Mouse (Mus musculus): ENCODE results near the gene Cbarp. TPM values are rescaled to one million over a fixed set of nuclear protein-coding genes. Genes with fewer than 3 reads are reported as not detected.

The Cbarp gene
- polyA plus RNA-seq, 1 experiment from 2014 or later: 8.5 TPM

DNA sequence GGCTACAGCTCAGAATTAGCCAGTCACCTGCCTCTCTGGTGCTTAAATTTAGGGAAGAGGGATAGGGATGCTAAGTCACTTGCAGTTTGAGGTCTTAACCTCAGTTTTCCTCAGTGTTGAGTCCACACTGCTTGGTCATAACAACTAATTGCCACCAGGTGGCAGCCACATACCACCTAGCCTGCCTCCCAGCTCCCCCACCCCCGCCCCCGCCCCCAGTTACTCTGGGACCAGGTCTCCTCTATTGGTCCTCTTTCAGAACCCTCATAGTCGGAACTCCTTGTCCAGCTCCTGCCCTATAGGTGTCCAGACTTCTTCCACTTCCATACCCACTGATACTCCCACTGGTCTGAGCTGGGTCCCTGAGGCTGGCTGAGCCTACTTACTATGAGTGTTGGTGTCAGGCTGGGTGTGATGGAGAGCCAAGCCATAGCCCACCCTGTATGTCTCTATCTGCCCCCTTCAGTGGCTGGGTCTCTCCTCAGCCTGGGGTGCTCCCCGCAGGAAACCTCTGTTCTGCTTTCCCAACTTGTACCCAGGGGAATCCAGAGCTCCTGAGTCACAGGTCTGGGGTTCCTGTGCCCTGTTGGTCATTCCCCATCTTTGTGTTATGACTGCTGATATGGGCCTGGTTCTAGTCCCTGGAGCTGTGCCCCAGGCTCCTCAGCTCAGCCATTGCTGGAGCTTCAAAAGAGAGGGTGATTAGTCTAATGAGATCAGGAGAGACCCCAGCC lies 35.1 kb upstream of the Cbarp start:
- Histone ChIP-seq H3K27me3 (replicated peaks; ENCODE audit: low read depth, poor library complexity, severe bottlenecking) (no peaks in the 10 kb centered on the region), H3K36me3 (replicated peaks) (peaks cover 19% of the 10 kb centered on the region), H3K4me1 (peaks cover 66% of the 10 kb centered on the region), H3K4me3 (peak overlapping the region; percentile 11; the same call in 1 of the 2 replicates), H3K9me3 (no peaks in the 10 kb centered on the region), H3K27ac (replicated peaks) (0 out of 2 replicates have a peak overlapping the region, but pooled peaks have one; percentile 5)
- peak; percentile 78 for DNase-seq (ENCODE audit: low spot score)
- WGBS: 20% methylated on average over 4 of the region's 4 CpGs

DNA sequence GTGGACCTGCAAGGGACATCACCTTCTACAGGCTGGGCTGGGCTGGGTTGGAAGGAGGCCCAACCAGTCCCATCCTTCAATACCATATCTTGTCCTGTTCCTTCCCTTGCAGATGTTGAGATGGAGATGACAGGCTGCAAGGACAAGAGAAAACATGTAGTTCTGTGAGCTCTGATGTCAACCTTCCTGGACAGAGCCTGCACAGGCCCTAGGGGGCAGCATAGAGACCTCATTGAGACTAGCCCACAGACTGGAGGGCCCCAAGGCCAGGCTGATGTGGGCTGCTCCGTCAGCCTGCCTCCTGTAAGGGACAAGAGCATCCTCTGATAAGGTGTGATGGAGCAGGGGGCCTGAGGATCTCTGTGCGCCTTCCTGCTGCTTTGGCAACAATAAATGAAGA lies 34.1 kb upstream of the Cbarp start:
- DNase-seq (ENCODE audit: low spot score): peak; percentile 70
- Histone ChIP-seq H3K27me3 (replicated peaks; ENCODE audit: low read depth, poor library complexity, severe bottlenecking) (no peaks in the 10 kb centered on the region), H3K4me3 (no peak overlapping the region), H3K36me3 (replicated peaks) (peaks cover 29% of the 10 kb centered on the region), H3K4me1 (peaks cover 66% of the 10 kb centered on the region), H3K9me3 (no peaks in the 10 kb centered on the region), H3K27ac (replicated peaks) (no peak overlapping the region)
- 57% methylated on average over 2 of the region's 2 CpGs for WGBS

DNA sequence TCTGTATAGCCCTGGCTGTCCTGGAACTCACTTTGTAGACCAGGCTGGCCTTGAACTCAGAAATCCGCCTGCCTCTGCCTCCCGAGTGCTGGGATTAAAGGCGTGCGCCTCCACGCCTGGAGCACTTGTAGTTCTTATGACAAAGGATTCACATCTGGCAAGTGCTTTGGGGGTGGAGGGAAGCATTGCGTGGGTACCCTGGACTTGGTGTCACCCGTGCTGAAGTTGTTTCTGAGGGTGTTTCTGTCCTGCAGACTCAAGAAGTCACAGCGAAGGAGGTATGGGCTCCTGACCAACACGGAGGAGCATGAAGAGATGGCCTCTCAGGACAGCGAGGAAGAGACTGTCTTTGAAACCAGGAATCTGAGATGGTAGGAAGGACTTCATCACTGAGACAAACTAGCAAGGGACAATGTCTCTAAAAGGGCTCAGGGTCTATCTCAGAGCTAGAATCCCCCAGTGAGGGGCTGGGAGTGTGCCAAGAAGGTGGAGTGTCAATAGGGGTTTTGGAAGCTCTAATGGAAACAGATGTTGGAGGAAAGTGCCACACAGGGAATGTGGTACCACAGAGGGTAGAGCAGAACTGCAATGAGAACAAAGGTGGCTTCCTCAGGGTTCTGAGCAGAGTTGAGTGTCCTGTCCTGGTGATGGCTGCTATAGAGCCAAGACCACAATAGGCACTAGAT lies 33.5 kb upstream of the Cbarp start:
- no peak overlapping the region for H3K4me3 ChIP-seq
- no peaks in the 10 kb centered on the region for H3K27me3 ChIP-seq (replicated peaks; ENCODE audit: low read depth, poor library complexity, severe bottlenecking)
- DNase-seq (ENCODE audit: low spot score): no peak
- peaks cover 68% of the 10 kb centered on the region for H3K4me1 ChIP-seq
- H3K36me3 ChIP-seq (replicated peaks): peaks cover 35% of the 10 kb centered on the region
- no peaks in the 10 kb centered on the region for H3K9me3 ChIP-seq
- 86% methylated on average over 10 of the region's 10 CpGs for WGBS
- no peak overlapping the region for H3K27ac ChIP-seq (replicated peaks)

DNA sequence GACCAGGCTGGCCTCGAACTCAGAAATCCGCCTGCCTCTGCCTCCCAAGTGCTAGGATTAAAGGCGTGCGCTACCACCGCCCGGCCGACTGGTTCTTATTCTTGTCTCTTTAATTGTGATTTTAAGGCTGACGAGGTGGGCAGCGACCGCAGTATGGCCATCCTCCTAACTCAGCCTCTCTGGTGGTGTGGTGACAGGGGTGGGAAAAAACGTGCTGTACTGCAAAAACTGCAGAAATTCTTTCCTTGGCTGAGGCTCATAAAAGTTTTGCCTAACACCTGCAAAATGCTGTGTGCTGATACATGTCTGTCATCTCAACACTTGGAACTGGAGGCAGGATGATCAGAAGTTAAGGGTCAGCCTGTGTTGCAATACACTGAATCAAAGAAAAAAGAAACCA lies 32.7 kb upstream of the Cbarp start:
- no peak for DNase-seq (ENCODE audit: low spot score)
- 12% methylated on average over 11 of the region's 11 CpGs for WGBS
- Histone ChIP-seq H3K4me1 (peaks cover 74% of the 10 kb centered on the region), H3K27ac (replicated peaks) (peak overlapping the region; percentile 87), H3K27me3 (replicated peaks; ENCODE audit: low read depth, poor library complexity, severe bottlenecking) (no peaks in the 10 kb centered on the region), H3K4me3 (peak overlapping the region; percentile 67), H3K9me3 (no peaks in the 10 kb centered on the region), H3K36me3 (replicated peaks) (peaks cover 39% of the 10 kb centered on the region)

DNA sequence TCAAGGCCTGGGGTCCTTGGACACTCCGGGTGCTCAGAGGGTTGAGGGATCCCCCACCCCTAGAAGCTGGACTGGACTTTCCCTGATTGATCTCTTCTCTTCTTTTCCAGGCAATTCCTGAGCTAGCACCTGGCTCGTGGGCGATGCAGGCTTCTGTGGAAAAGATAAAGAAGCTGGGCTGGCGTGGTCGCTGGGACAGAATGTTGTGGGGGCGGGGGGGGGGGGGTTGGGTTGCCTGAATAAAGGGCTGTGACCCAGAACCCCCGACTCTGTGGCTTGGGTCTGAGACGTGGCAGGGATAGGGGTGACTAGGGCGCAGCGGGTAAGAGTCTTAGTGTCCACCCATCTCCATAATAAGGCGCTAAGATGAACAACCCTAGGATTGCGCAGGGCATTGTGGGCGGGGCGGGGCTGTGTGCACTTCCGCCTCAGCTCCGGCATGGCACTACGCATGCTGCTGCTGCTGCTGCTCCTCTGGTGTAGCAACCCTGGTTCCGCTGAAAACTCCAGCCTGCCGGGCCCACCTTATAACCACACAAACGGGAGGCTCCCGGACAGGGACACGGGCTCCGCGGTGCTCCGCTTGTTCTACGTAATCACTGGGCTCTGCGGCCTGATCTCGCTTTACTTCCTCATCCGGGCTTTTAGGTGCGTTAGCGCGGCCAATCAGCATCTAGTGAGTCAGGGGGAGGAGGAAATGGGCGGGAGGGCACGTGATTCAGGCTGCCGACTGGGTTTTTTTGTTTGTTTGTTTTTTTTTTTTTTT lies 32.1 kb upstream of the Cbarp start, which contains the start of gene 1600002K03Rik:
Gene 1600002K03Rik (plus strand): TSS at position 418 of the 766 bp plus-strand sequence.
- WGBS: 10% methylated on average over 35 of the region's 35 CpGs
- peak; percentile 91 for DNase-seq (ENCODE audit: low spot score)
- H3K36me3 ChIP-seq (replicated peaks): peaks cover 39% of the 10 kb centered on the region
- H3K4me3 ChIP-seq: peak within 1 kb of the TSS; percentile 67
- H3K9me3 ChIP-seq: no peaks in the 10 kb centered on the region
- peak within 1 kb of the TSS; percentile 87 for H3K27ac ChIP-seq (replicated peaks)
- peaks cover 72% of the 10 kb centered on the region for H3K4me1 ChIP-seq
- no peaks in the 10 kb centered on the region for H3K27me3 ChIP-seq (replicated peaks; ENCODE audit: low read depth, poor library complexity, severe bottlenecking)

DNA sequence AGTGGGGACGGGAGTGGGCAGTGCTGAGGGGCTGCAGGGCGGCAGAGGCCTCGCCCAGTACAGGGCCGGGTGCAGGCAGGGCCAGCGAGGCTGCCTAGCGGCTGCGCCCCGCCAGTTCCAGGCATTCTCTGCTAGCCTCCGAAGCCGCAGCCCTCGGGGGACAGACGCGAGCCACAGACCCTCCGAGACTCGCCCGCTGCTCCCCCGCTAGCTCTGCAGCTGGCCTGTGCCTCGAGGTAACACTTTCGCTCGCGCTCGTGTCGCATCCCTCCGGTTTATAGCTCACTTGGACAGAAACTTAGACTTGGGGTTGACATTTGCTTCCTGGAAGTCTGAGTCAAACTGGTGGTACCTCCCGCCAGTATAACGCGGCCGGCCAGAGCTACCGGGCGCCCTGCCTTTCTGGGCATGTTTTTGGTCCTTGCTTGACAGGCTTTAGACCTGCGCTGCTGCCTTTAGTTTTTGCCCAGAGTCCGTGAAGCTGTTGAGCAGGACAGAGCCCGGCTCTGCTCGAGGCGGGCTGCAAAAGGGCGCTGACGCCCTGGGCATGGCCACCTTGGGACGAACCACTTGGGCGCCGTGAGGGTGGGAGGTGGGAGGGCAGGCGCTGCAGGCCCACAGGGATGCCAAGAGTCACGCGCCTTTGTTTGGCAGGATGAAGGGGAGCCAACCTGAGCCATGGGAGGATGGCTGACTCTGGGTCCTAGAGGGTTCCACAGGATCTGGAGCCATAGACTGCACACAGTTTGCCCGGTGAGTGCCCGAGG lies 31.3 kb upstream of the Cbarp start:
- DNase-seq (ENCODE audit: low spot score): no peak
- Histone ChIP-seq H3K27ac (replicated peaks) (peak overlapping the region; percentile 87), H3K9me3 (no peaks in the 10 kb centered on the region), H3K36me3 (replicated peaks) (peaks cover 39% of the 10 kb centered on the region), H3K4me3 (peak overlapping the region; percentile 67), H3K4me1 (peaks cover 71% of the 10 kb centered on the region), H3K27me3 (replicated peaks; ENCODE audit: low read depth, poor library complexity, severe bottlenecking) (no peaks in the 10 kb centered on the region)
- 88% methylated on average over 45 of the region's 45 CpGs for WGBS

DNA sequence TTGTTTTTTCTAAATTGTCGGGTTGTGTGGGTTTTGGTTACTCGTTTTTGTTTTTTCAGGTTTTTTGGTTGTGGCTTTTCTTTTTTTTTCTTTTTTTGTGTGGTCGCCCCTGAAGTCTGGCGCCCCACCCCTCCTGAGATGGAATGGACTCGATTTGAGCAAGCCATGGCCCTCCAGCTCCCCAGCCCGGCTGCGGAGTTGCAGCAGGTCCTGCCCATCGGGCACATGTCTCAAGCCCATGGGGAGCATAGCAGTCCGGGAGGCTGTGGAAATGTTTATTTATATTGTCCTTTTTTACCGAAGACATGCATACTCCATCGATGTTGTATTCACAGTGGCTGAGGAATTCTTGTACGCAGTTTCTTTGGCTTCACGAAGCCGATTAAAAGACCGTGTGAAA lies 30.6 kb upstream of the Cbarp start:
- H3K27ac ChIP-seq (replicated peaks): no peak overlapping the region
- peaks cover 39% of the 10 kb centered on the region for H3K36me3 ChIP-seq (replicated peaks)
- H3K4me3 ChIP-seq: peak overlapping the region; percentile 67; the same call in 1 of the 2 replicates
- no peaks in the 10 kb centered on the region for H3K9me3 ChIP-seq
- no peaks in the 10 kb centered on the region for H3K27me3 ChIP-seq (replicated peaks; ENCODE audit: low read depth, poor library complexity, severe bottlenecking)
- no peak for DNase-seq (ENCODE audit: low spot score)
- H3K4me1 ChIP-seq: peaks cover 73% of the 10 kb centered on the region
- 92% methylated on average over 15 of the region's 15 CpGs for WGBS

DNA sequence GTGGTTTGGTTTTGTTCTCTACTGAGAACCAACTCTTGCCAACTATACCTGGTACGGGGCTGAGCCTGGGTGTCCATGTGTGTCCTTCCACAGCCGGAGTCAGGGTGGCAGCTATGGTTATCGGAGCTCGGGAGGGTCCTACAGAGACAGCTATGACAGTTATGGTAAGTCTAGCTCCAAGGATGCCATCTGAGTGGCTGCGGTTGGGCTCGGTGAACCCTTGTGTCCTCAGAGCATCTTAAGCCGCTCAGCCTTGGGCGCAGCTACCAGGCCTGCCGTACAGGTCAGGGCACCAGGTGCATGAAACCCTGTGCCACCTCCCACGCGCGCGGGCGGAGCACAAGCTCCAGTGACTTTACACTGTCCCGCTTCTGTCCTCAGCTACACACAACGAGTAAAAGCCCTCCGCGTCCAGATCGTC lies 30.0 kb upstream of the Cbarp start:
- H3K4me1 ChIP-seq: peaks cover 72% of the 10 kb centered on the region
- H3K4me3 ChIP-seq: peak overlapping the region; percentile 21; the same call in 1 of the 2 replicates
- no peaks in the 10 kb centered on the region for H3K9me3 ChIP-seq
- H3K27me3 ChIP-seq (replicated peaks; ENCODE audit: low read depth, poor library complexity, severe bottlenecking): no peaks in the 10 kb centered on the region
- no peak overlapping the region for H3K27ac ChIP-seq (replicated peaks)
- no peak for DNase-seq (ENCODE audit: low spot score)
- WGBS: 95% methylated on average over 19 of the region's 19 CpGs
- H3K36me3 ChIP-seq (replicated peaks): peaks cover 39% of the 10 kb centered on the region

DNA sequence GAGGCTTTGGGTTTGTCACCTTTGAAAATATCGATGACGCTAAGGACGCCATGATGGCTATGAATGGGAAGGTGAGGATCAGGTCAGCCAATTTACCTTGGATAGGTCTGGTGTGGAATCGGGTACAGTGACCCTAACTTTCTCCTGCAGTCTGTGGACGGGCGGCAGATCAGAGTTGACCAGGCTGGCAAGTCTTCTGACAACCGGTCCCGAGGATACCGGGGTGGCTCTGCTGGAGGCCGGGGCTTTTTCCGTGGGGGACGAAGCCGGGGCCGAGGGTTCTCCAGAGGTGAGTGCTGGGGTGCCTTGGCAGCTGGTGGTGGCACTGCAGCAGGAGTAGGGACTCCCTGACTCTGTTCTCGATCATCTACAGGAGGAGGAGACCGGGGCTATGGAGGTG lies 29.4 kb upstream of the Cbarp start:
- DNase-seq (ENCODE audit: low spot score): no peak
- no peaks in the 10 kb centered on the region for H3K9me3 ChIP-seq
- 0 out of 2 replicates have a peak overlapping the region, but pooled peaks have one; percentile 21 for H3K4me3 ChIP-seq
- no peaks in the 10 kb centered on the region for H3K27me3 ChIP-seq (replicated peaks; ENCODE audit: low read depth, poor library complexity, severe bottlenecking)
- 97% methylated on average over 16 of the region's 16 CpGs for WGBS
- H3K4me1 ChIP-seq: peaks cover 72% of the 10 kb centered on the region
- peaks cover 39% of the 10 kb centered on the region for H3K36me3 ChIP-seq (replicated peaks)
- no peak overlapping the region for H3K27ac ChIP-seq (replicated peaks)

DNA sequence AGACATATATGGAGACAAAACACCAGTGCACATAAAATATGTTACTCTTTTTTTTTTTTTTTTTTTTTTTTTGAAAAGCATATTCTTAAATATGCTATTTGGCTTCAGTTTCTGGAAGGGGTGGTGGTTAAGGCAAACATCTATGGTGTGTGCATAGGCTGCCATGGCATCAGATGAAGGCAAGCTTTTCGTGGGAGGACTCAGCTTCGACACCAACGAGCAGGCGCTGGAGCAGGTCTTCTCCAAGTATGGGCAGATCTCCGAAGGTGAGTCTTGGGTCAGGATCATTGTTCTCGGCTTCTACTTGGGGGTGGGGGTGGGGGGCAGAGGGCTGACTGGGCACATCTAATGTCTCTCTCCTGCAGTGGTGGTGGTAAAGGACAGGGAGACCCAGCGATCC lies 29.0 kb upstream of the Cbarp start:
- Histone ChIP-seq H3K4me1 (peaks cover 72% of the 10 kb centered on the region), H3K27me3 (replicated peaks; ENCODE audit: low read depth, poor library complexity, severe bottlenecking) (no peaks in the 10 kb centered on the region)
- 93% methylated on average over 7 of the region's 7 CpGs for WGBS

DNA sequence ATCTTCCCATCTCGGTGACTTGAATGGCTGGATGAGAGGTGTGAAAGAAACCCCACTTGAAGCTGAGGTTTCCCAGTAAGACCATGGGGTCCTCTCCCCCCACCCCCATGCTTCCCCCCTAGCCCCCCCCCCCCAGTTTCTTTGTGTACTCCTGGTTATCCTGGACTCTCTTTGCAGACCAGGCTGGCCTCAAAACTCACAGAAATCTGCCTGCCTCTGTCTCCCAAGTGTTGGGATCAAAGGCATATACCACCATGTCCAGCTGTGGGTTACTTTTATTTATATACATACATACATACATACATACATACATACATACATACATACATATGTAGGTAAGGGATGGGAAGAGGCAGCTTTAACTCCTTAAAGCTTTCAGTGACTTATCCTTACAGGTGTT lies 28.4 kb upstream of the Cbarp start:
- peak overlapping the region; percentile 94 for H3K4me3 ChIP-seq
- peaks cover 39% of the 10 kb centered on the region for H3K36me3 ChIP-seq (replicated peaks)
- 79% methylated on average over 1 of the region's 1 CpGs for whole genome bisulfite sequencing
- H3K27me3 ChIP-seq (replicated peaks; ENCODE audit: low read depth, poor library complexity, severe bottlenecking): no peaks in the 10 kb centered on the region
- H3K4me1 ChIP-seq: peaks cover 73% of the 10 kb centered on the region
- no peaks in the 10 kb centered on the region for H3K9me3 ChIP-seq
- peak overlapping the region; percentile 100; the same call in 1 of the 2 replicates for H3K27ac ChIP-seq (replicated peaks)
- DNase-seq (ENCODE audit: low spot score): no peak

More for the DNA sequence above, 29.0 kb upstream of the Cbarp start:
- H3K27ac ChIP-seq (replicated peaks): no peak overlapping the region
- H3K9me3 ChIP-seq: no peaks in the 10 kb centered on the region
- H3K4me3 ChIP-seq: peak overlapping the region; percentile 94
- no peak for DNase-seq (ENCODE audit: low spot score)
- peaks cover 39% of the 10 kb centered on the region for H3K36me3 ChIP-seq (replicated peaks)

Data from embryonic facial prominence, embryonic 10.5 days (tissue).